Mouse (Mus musculus): ENCODE measurements around the gene Parp6. TPM values are rescaled to one million over a fixed set of nuclear protein-coding genes. Genes with fewer than 3 reads are reported as not detected.
A peak's percentile ranks its signal among the peaks of the same experiment; 100 is the strongest.

The Parp6 gene
- polyA plus RNA-seq, 1 experiment: 35.6 TPM

DNA sequence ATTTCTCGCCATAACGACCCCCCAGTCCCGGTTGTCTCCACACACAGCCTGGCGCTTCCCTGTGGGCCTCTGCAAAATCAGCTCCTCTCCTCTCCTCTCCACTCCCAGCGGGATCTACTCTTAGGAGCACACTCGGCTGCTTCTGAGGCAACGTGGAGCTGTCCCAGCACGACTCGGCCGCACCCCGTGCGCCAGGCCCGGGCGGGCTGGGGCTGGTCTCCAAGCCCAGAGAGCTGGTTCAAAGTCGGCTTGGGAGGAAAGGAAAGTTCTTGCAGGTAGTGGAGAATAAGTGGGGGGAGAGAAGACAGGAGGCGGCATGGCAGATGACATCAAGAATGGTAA lies 63.4 kb downstream of the Parp6 start:
- peaks cover 18% of the 10 kb centered on the region for H3K4me1 ChIP-seq (ENCODE audit: control insufficient read depth, insufficient read depth, low read length)
- peak overlapping the region; percentile 42; the same call in 1 of the 2 replicates for H3K27ac ChIP-seq (ENCODE audit: control insufficient read depth, insufficient read depth, low read depth, low read length)
- H3K4me3 ChIP-seq (ENCODE audit: control insufficient read depth, low read depth, low read length): peak overlapping the region; percentile 94
- TF ChIP-seq POLR2A (IDR thresholded peaks at IDR 0.05; ENCODE audit: control insufficient read depth, low read depth, low read length) (no peak), CTCF (IDR thresholded peaks at IDR 0.05; ENCODE audit: control insufficient read depth, insufficient read depth, insufficient replicate concordance, low read depth, low read length) (no peak)
- no peaks in the 10 kb centered on the region for H3K27me3 ChIP-seq (ENCODE audit: control insufficient read depth, insufficient read depth, low read length)
- H3K36me3 ChIP-seq (ENCODE audit: control insufficient read depth, insufficient read depth, low read length): no peaks in the 10 kb centered on the region

DNA sequence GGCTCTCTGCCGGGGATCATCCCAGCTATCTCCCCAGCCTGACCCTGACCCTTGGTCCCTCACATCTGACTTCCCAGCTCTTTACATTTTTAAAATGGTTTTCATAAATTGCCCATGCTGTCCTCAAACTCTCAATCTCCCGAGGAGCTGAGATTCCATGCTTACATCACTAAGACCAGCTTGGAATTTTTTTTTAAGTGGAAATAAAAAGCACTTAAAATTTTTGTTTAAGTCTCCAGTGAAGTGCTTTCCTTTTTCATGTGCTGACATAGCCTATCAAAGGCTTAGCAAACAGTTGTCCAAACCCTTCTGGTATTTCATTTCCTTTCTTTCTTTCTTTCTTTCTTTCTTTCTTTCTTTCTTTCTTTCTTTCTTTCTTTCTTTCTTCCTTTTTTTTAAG lies 66.9 kb downstream of the Parp6 start:
- TF ChIP-seq POLR2A (IDR thresholded peaks at IDR 0.05; ENCODE audit: control insufficient read depth, low read depth, low read length) (no peak), CTCF (IDR thresholded peaks at IDR 0.05; ENCODE audit: control insufficient read depth, insufficient read depth, insufficient replicate concordance, low read depth, low read length) (no peak)

DNA sequence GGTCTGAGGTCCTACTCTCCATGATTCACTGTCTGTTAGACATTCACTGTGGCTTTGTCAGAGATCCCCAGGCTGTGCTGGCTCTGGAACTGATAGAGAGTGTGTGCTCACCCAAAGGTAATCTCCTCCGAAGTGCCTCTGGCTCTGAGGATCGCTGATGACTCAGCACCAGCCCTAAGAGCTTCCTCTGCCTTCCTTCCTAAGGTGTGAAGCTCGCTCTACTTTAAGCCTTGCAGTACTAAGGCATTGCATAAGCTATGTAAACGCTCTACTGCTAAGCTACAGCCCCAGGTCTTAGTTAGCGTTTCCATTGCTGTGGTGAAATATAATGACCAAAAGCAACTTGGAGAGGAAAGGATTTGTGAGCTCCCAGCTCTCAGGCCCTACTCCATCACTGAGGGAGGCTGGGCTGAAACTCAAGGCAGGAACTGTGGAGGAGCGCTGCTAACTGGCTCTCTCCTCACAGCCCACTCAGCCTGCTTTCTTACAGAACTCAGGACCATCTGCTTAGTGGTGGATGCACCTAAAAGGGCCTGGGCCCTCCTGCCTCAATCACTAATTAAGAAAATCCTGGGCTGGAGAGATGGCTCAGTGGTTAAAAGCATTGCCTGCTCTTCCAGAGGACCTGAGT lies 70.4 kb downstream of the Parp6 start:
- Histone ChIP-seq H3K27ac (ENCODE audit: control insufficient read depth, insufficient read depth, low read depth, low read length) (no peak overlapping the region), H3K36me3 (ENCODE audit: control insufficient read depth, insufficient read depth, low read length) (no peaks in the 10 kb centered on the region), H3K4me1 (ENCODE audit: control insufficient read depth, insufficient read depth, low read length) (peaks cover 6% of the 10 kb centered on the region), H3K4me3 (ENCODE audit: control insufficient read depth, low read depth, low read length) (no peak overlapping the region), H3K27me3 (ENCODE audit: control insufficient read depth, insufficient read depth, low read length) (no peaks in the 10 kb centered on the region)
- no peak for TF ChIP-seq CTCF (IDR thresholded peaks at IDR 0.05; ENCODE audit: control insufficient read depth, insufficient read depth, insufficient replicate concordance, low read depth, low read length)
- no peak for TF ChIP-seq POLR2A (IDR thresholded peaks at IDR 0.05; ENCODE audit: control insufficient read depth, low read depth, low read length)

More for the DNA sequence above, 66.9 kb downstream of the Parp6 start:
- Histone ChIP-seq H3K27ac (ENCODE audit: control insufficient read depth, insufficient read depth, low read depth, low read length) (no peak overlapping the region), H3K27me3 (ENCODE audit: control insufficient read depth, insufficient read depth, low read length) (no peaks in the 10 kb centered on the region), H3K4me1 (ENCODE audit: control insufficient read depth, insufficient read depth, low read length) (peaks cover 18% of the 10 kb centered on the region), H3K4me3 (ENCODE audit: control insufficient read depth, low read depth, low read length) (no peak overlapping the region), H3K36me3 (ENCODE audit: control insufficient read depth, insufficient read depth, low read length) (no peaks in the 10 kb centered on the region)

DNA sequence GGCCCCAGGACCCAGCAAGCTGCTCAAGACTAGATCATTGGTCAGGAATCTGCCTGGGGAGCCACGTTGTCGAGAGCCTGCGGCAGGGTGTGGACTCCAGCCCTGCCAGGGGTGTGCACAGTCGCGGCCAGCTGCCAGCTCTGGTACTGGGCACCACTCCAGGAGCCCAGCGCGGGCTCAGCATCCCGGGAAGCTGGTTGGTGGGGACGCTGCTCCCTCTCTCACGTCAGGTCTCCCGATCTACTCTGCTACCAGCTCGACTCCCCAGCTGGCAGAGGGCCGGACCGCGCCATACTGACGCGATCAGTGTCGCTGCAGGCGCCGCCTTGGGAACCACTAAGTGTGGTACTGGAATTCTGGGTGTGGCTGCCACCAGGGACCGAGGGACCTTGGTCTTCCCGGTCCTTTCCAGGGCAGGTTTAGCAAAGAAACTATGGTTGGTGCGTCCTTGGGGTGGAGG lies 74.6 kb downstream of the Parp6 start:
- TF ChIP-seq POLR2A (IDR thresholded peaks at IDR 0.05; ENCODE audit: control insufficient read depth, low read depth, low read length) (no peak), CTCF (IDR thresholded peaks at IDR 0.05; ENCODE audit: control insufficient read depth, insufficient read depth, insufficient replicate concordance, low read depth, low read length) (no peak)
- H3K36me3 ChIP-seq (ENCODE audit: control insufficient read depth, insufficient read depth, low read length): no peaks in the 10 kb centered on the region
- no peak overlapping the region for H3K27ac ChIP-seq (ENCODE audit: control insufficient read depth, insufficient read depth, low read depth, low read length)
- peaks cover 6% of the 10 kb centered on the region for H3K4me1 ChIP-seq (ENCODE audit: control insufficient read depth, insufficient read depth, low read length)
- no peaks in the 10 kb centered on the region for H3K27me3 ChIP-seq (ENCODE audit: control insufficient read depth, insufficient read depth, low read length)
- peak overlapping the region; percentile 33; the same call in 1 of the 2 replicates for H3K4me3 ChIP-seq (ENCODE audit: control insufficient read depth, low read depth, low read length)

DNA sequence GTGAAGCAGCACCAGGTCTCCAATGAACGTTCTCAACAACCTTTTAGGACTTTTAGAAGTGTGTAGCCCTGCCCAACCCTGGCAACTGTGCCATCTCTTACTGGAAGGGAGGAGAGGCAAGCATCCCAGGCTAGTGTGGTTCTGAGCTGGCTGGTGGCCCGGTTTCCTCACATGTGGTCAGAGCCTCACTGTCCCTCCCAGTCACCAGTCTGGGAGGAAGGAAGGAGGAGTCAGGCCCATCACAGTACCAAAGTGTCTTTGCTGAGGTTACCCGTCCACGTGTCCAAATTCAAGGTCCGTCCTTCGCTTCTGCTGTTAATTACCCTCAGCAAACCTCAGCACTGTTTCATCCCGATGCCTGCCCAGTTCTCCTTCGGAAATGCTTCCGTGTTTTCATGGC lies 75.1 kb downstream of the Parp6 start:
- H3K36me3 ChIP-seq (ENCODE audit: control insufficient read depth, insufficient read depth, low read length): no peaks in the 10 kb centered on the region
- TF ChIP-seq POLR2A (IDR thresholded peaks at IDR 0.05; ENCODE audit: control insufficient read depth, low read depth, low read length) (no peak), CTCF (IDR thresholded peaks at IDR 0.05; ENCODE audit: control insufficient read depth, insufficient read depth, insufficient replicate concordance, low read depth, low read length) (no peak)
- H3K4me1 ChIP-seq (ENCODE audit: control insufficient read depth, insufficient read depth, low read length): peaks cover 6% of the 10 kb centered on the region
- H3K27ac ChIP-seq (ENCODE audit: control insufficient read depth, insufficient read depth, low read depth, low read length): no peak overlapping the region
- peak overlapping the region; percentile 33 for H3K4me3 ChIP-seq (ENCODE audit: control insufficient read depth, low read depth, low read length)
- no peaks in the 10 kb centered on the region for H3K27me3 ChIP-seq (ENCODE audit: control insufficient read depth, insufficient read depth, low read length)

DNA sequence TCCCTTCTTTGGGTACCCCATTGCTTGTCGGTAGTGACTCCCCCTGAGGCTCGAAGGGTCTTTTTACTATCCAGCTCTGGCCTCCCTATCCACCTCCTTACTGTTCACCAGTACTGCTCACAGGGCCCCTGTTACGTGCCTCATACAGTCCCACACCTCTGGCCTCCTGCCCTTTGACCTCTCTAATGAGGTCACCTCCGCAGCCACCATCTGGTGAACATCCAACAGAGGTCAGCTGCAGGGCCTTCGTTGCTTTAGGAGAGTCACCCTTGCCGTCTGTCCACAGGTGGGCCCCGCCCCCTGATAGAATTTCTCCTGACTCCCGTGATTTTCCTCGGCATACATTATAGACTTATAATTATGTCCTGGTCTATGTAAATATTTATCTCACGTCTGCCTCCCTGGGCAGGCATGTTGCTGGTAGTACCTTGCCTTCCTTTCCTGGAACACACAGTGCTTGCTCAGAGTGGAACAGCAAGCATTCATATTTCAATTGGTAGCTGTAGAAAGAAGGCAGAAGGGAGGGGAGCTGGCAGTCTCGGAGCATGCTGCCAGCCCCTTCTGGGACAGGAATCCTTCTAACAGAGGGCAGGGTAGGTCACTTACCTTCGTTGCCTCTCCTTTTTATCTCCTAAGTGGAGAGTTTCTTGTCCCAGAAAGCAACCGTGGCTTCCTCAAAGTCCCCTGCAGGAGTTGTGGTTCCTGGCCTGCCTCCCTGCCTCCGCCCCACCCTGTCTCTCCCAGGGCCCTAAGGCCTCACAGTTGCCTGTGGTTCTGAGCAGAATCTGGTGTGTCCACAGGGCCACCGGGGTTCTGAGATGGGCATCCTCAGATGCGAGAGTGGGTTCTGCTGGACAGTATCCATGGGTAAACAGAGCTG lies 77.7 kb downstream of the Parp6 start:
- no peaks in the 10 kb centered on the region for H3K27me3 ChIP-seq (ENCODE audit: control insufficient read depth, insufficient read depth, low read length)
- H3K27ac ChIP-seq (ENCODE audit: control insufficient read depth, insufficient read depth, low read depth, low read length): no peak overlapping the region
- H3K4me1 ChIP-seq (ENCODE audit: control insufficient read depth, insufficient read depth, low read length): peaks cover 6% of the 10 kb centered on the region
- no peak overlapping the region for H3K4me3 ChIP-seq (ENCODE audit: control insufficient read depth, low read depth, low read length)
- no peak for TF ChIP-seq POLR2A (IDR thresholded peaks at IDR 0.05; ENCODE audit: control insufficient read depth, low read depth, low read length)
- TF ChIP-seq CTCF (IDR thresholded peaks at IDR 0.05; ENCODE audit: control insufficient read depth, insufficient read depth, insufficient replicate concordance, low read depth, low read length): no peak
- H3K36me3 ChIP-seq (ENCODE audit: control insufficient read depth, insufficient read depth, low read length): no peaks in the 10 kb centered on the region

DNA sequence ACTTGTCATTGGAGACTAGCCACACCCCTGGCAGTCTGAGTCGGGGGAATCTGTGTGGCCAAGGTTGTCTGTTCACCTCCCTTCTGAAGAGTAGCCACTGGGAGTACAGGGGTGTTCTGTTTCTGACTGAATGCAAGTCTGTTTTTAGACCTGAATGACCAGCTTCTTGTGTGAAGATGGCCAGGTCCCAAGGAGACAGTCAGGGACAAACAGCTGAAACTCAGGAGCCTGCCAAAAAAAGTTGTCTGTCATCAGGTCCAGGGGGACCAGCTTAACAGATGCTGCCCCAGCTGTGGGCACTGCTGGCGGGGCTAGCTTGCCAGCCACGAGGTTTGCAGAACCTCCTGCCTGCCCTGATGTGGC lies 78.3 kb downstream of the Parp6 start:
- peaks cover 6% of the 10 kb centered on the region for H3K4me1 ChIP-seq (ENCODE audit: control insufficient read depth, insufficient read depth, low read length)
- TF ChIP-seq CTCF (IDR thresholded peaks at IDR 0.05; ENCODE audit: control insufficient read depth, insufficient read depth, insufficient replicate concordance, low read depth, low read length) (no peak), POLR2A (IDR thresholded peaks at IDR 0.05; ENCODE audit: control insufficient read depth, low read depth, low read length) (no peak)
- H3K36me3 ChIP-seq (ENCODE audit: control insufficient read depth, insufficient read depth, low read length): no peaks in the 10 kb centered on the region
- no peak overlapping the region for H3K4me3 ChIP-seq (ENCODE audit: control insufficient read depth, low read depth, low read length)
- H3K27me3 ChIP-seq (ENCODE audit: control insufficient read depth, insufficient read depth, low read length): no peaks in the 10 kb centered on the region
- no peak overlapping the region for H3K27ac ChIP-seq (ENCODE audit: control insufficient read depth, insufficient read depth, low read depth, low read length)
